Mouse (Mus musculus) 3134 (cell line): ENCODE measurements around the gene Zswim5.
"Not testable (repeated sequence)": the region's sequence is repeated elsewhere in the genome, so short reads cannot be mapped to it uniquely, and the experiment has no call there.

Source experiments
- DNase-seq: peaks from one replicate; pipeline ENCODE4 v3.0.0-alpha.2; 2011; ENCODE audit warnings: low spot score; ENCODE audit not compliant: insufficient read length; ENCODE audit errors: extremely low read depth

Zswim5 gene

GRCm38 (mm10) chr4:116876995-116877728, at the start of gene Zswim5:
Gene Zswim5 (plus strand): TSS chr4:116877376.
- DNase-seq: no peak

GRCm38 (mm10) chr4:116827819-116828218, 49.4 kb upstream of the Zswim5 start:
- DNase-seq: peak; percentile 37

DNA sequence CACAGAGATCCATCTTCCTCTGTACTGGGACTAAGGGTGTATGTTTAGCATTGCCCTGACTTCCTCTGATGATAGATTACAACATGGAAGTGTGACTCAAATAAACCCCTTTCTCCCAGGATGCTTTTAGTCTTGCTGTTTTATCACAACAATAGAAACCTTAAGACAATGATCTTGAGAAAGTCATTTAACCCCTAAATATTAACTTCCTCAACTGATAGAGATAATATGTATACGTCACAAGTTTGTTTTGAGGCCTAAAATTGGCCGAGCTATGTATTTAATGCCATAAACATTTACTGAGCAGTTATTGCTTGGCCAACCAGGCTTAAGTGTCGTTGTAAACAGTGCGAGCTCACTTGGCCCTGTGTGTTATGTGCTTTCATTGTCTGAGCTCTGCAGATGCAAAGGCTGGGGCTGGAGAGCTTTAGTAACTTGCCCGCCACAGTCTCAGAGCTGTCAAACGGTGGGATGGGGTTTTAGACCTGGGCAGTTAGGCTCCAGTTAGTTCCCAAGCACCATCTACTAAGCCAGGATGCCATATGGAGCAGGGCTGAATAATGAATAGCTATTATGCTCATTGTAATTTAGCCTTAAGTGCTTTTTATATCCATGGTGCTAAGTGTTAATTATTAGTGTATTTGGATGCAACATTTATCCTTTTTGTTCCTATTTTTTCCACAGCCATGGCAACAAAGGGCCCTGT, 47.7 kb upstream of the Zswim5 start:
- no peak for DNase-seq

DNA sequence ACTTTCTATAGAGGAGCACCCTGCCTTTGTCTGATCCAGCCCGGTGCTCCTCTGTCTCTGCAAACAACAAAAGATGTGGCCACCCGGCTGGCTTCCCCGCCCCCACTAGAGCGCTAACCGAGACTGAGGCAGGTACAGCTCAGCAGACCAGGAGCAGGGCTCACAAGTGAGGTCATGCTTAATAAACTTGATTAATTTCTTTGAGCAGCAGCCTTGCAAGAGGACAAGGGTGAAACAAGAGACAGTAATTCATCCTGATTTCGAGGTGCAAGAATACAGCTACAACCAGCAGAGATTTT, 47.2 kb upstream of the Zswim5 start:
- no peak for DNase-seq

- no peak for DNase-seq
Observed at GRCm38 (mm10) chr4:116838999-116839398, 38.2 kb upstream of the Zswim5 start.

DNA sequence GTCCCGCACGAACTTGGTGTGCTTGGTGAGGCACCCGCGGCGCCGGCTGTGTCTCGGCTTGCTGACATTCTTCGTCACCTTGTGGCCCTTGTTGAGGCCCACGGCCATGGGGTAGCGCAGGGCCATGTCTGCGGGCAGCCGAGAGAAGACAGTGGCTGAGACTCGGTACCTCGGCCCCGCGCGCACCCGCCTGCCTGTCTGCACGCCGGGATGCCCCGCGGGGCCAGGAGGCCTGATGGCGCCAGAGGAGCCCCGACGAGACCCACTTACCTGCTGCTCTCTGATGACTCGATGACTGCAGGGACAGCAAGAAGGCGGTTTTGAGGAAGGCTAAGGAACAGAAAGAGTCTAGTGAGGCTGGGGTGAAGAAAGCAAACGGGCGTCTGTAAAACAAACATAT, 37.1 kb upstream of the Zswim5 start:
- not testable (repeated sequence) for DNase-seq

- DNase-seq: no peak
Observed at GRCm38 (mm10) chr4:116840841-116841240, 36.3 kb upstream of the Zswim5 start.

DNA sequence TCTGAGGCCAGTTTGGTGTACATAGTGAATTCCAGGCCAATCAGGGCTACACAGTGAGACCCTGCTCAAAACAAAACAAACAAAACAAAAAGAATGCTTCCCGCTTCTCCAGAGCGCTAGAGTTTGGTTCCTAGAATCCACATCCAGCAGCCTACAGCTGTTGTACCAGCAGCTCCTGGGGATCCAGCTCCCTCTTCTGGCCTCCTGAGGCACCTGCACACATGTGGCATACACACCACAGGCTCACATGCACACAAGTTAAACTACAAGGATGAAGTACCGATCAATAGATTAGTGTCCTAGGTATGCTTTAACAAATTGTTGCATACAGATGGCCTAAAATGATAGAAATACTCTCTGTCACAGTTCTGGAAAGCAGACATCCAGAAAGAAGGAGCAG, 32.9 kb upstream of the Zswim5 start:
- DNase-seq: no peak

- no peak for DNase-seq
Observed at GRCm38 (mm10) chr4:116849901-116850300, 27.3 kb upstream of the Zswim5 start.

GRCm38 (mm10) chr4:116854286-116854685, 22.9 kb upstream of the Zswim5 start:
- no peak for DNase-seq

DNA sequence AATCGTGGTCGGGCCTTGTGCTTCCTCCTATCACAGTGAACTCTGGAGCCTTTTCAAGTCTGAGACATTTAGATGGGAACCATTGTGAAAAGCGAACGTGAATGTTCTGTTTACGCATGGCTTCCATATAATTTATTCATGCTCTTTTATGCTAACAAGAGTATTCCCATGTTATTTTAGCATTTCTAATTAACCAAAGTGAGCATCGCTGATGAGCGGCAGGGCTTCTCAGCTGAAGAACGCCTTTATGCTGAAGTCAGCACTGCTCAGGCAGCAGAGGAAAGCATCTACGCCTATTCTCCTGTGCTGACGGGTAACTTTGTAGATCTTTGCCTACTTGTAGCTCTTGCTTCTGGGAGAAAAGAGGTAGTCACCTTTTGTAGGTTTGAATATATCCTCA, 20.0 kb upstream of the Zswim5 start:
- no peak for DNase-seq

DNA sequence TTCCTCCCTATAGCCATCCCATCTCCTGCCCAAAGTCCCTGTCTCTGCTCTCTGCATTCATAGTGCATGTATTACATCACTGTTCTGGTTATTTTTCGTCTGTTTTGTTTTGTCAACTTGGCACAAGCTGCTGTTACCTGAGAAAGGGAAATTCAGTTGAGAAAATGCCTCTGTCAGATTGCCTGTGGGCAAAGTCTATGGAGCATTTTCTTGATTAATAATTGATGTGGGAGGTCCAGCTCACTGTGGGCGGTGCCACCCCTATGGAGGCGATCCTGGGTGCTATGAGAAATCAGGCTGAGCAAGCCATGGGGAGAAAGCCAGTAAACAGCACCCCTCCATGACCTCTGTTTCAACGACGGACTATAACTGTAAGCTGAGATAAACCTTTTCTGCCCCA, 17.5 kb upstream of the Zswim5 start:
- DNase-seq: no peak

- no peak for DNase-seq
Observed at GRCm38 (mm10) chr4:116862023-116862422, 15.2 kb upstream of the Zswim5 start.

DNA sequence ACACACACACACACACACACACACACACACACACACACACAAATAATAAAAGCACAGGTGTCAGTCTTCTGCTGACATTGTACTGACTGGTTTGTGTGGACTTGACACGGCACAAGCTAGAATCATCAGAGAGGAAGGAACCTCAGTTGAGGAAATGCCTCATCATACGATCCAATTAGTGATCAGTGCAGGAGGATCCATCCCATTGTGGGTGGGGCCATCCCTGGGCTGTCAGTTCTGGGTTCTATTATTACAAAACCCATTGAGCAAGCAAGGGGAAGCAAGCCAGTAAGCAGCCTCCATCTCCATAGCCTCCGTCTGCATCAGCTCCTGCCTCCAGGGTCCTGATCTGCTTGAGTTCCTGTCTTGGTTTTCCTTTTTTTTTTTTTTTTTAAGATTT, 7.3 kb upstream of the Zswim5 start:
- DNase-seq: no peak

DNA sequence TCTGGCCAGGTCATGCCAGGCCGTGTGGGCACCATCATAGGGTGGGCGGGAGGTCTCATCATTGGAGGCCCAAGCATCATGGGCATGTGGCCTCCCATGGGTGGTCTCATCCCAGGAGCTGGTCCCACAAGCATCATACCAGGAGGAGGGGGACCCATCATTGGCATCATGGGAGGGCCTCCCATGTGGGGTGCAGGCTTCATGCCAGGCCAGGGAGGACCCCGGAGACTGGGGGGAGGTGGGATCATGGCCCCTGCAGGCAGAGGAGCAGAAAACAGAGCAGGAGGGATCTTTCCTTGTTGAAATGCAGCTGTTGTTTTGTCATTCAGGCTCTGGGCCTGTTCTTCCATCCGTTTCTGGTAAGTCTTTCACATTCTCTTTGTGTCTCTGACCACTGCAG, 2.6 kb upstream of the Zswim5 start:
- no peak for DNase-seq

DNA sequence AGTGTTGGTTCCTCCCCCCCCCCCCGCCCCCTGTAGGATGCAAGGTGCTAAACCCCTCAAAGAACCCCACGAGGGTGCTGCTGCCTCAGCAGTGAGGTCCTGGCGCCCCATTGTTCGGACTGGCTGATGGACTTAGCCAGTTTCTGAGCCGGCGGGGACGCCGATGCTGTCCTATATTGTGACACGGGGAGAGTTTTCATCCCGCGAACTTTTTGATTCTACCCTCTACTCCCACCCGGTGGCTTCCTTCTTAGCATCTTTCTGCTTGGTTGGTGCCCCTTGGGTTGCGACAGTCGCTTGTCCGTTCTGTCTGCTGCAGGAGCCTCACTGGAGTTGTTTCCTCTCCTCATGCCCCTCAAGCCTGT, 564 bp upstream of the Zswim5 start:
- no peak for DNase-seq

- no peak for DNase-seq
Observed at GRCm38 (mm10) chr4:116877729-116878321, 649 bp downstream of the Zswim5 start.

DNA sequence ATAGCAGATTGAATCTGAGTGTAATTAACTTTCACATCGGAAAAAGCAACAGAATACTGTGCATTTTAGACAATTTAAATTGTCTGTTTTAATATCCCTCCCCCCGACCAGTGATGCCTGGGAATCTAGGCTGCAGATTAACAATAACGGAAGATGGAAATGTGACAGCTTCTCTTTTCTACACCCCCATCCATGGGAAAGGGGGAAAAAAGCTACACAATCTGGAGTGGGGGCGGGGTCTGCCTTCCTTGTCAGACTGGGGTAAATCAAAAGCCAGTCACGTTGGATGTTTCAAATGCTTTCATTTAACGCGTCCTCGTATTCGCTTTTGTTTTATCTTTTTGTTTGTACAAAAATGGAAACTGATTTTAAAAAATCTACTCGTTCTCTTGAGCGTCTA, 1.3 kb downstream of the Zswim5 start:
- no peak for DNase-seq

- DNase-seq: no peak
Observed at GRCm38 (mm10) chr4:116882679-116883078, 5.5 kb downstream of the Zswim5 start.

GRCm38 (mm10) chr4:116894200-116895080, 17.3 kb downstream of the Zswim5 start:
- DNase-seq: no peak

DNA sequence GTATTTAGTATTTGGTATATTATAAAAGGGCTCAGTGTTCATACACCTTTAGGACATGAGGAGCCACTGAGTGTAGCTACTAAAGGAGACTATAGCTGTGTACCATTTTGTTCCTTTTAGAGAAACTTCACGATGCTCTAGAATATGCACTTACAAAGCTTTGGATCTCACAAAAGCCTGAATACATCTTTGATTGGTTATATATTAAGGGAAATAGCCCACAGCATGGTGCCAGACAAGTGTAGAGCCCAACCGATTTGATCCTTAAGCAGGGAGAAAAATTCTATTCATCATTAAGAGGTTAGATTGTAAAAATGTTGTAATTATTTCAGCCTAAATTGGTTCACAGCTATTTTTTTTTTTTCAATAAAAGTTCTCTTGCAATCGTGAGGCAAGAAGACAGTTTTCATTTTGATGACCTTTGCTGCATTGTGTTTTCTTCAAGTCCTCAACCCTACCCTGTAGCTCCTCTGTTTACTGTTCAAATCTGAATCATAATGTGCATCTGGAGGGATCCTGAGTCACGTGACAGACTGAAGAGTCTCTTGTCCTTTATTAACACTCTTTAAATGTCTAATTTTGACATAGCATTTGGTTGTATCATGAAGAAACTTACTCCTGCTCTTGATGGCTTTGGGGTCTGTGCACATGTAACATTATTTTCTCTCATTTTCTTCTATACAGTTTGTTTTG, 33.5 kb downstream of the Zswim5 start:
- no peak for DNase-seq
